Mouse (Mus musculus) myocyte (in vitro differentiated cells): ENCODE data around the gene Slit3. TPM values are rescaled to one million over a fixed set of nuclear protein-coding genes. Genes with fewer than 3 reads are reported as not detected.

ENCODE experiments used
- H3K27me3 ChIP-seq: one replicate; pipeline ENCODE4 v1.6.1; 2011; ENCODE audit not compliant: control insufficient read depth, insufficient read depth, insufficient read length
- H3K36me3 ChIP-seq: one replicate; pipeline ENCODE4 v1.6.1; 2011; ENCODE audit not compliant: control insufficient read depth, insufficient read depth
- H3K4me2 ChIP-seq: one replicate; pipeline ENCODE4 v1.6.1; 2011; ENCODE audit warnings: low read depth, control low read depth
- H3K4me3 ChIP-seq: one replicate; pipeline ENCODE4 v1.5.1; 2011; ENCODE audit warnings: mild to moderate bottlenecking, control low read depth, moderate library complexity
- H3K79me2 ChIP-seq: one replicate; pipeline ENCODE4 v1.6.1; 2011; ENCODE audit not compliant: control insufficient read depth, insufficient read depth
- H3ac ChIP-seq: one replicate; pipeline ENCODE4 v1.6.1; 2011; ENCODE audit not compliant: control insufficient read depth, insufficient read length
- CEBPB ChIP-seq: IDR thresholded peaks from 2 replicates; pipeline ENCODE4 v1.6.1; 2011; ENCODE audit warnings: mild to moderate bottlenecking, moderate library complexity; ENCODE audit not compliant: poor library complexity, insufficient read depth, severe bottlenecking
- E2F4 ChIP-seq: IDR thresholded peaks from one replicate; pipeline ENCODE4 v1.6.1; 2011; ENCODE audit warnings: mild to moderate bottlenecking, control low read depth, moderate library complexity; ENCODE audit not compliant: insufficient read depth
- MAX ChIP-seq: IDR thresholded peaks from one replicate; pipeline ENCODE4 v1.6.1; 2011; ENCODE audit warnings: low read depth, mild to moderate bottlenecking, control low read depth
- MYOD1 ChIP-seq, 3 experiments: IDR thresholded peaks; one replicate each; pipeline ENCODE4 v1.6.1; 2011; ENCODE audit warnings: control low read depth in 2 of 3, low read depth in 2 of 3, mild to moderate bottlenecking in 2 of 3, moderate library complexity in 1 of 3; ENCODE audit not compliant: insufficient read length in 2 of 3, control insufficient read depth in 1 of 3
- MYOG ChIP-seq, 3 experiments: IDR thresholded peaks; one replicate each; pipeline ENCODE4 v1.6.1; 2011; ENCODE audit warnings: control low read depth in 2 of 3, low read depth in 2 of 3, mild to moderate bottlenecking in 2 of 3; ENCODE audit not compliant: insufficient read length in 2 of 3, control insufficient read depth in 1 of 3, insufficient read depth in 1 of 3
- POLR2A ChIP-seq: IDR thresholded peaks from one replicate; pipeline ENCODE4 v1.6.1; 2011; ENCODE audit warnings: low read depth, mild to moderate bottlenecking, control low read depth, moderate library complexity; ENCODE audit not compliant: insufficient read length
- POLR2AphosphoS2 ChIP-seq: IDR thresholded peaks from one replicate; pipeline ENCODE4 v1.6.1; 2011; ENCODE audit warnings: low read depth, control low read depth; ENCODE audit not compliant: insufficient read length
- REST ChIP-seq: IDR thresholded peaks from one replicate; pipeline ENCODE4 v1.6.1; 2011; ENCODE audit warnings: mild to moderate bottlenecking, control low read depth, moderate library complexity; ENCODE audit not compliant: insufficient read depth, insufficient read length
- SRF ChIP-seq: IDR thresholded peaks from one replicate; pipeline ENCODE4 v1.6.1; 2011; ENCODE audit warnings: low read depth; ENCODE audit not compliant: control insufficient read depth, insufficient read length
- TCF12 ChIP-seq: IDR thresholded peaks from one replicate; pipeline ENCODE4 v1.6.1; 2011; ENCODE audit warnings: mild to moderate bottlenecking, control low read depth; ENCODE audit not compliant: poor library complexity, insufficient read depth, severe bottlenecking
- TCF3 ChIP-seq: IDR thresholded peaks from one replicate; pipeline ENCODE4 v1.6.1; 2011; ENCODE audit warnings: low read depth, control low read depth; ENCODE audit not compliant: insufficient read length
- USF1 ChIP-seq: IDR thresholded peaks from one replicate; pipeline ENCODE4 v1.6.1; 2011; ENCODE audit warnings: low read depth, mild to moderate bottlenecking, control low read depth, moderate library complexity
- polyA plus RNA-seq: library from polyadenylated mRNA; unstranded; fragments of >200 nt; fragmentation: generic; extraction: Trizol; gene quantifications from one replicate; pipeline ENCODE4 v1.2.1, GENCODE M21; 2012; ENCODE audit warnings: missing spikeins

The Slit3 gene
- polyA plus RNA-seq, 1 experiment, result not detected

DNA sequence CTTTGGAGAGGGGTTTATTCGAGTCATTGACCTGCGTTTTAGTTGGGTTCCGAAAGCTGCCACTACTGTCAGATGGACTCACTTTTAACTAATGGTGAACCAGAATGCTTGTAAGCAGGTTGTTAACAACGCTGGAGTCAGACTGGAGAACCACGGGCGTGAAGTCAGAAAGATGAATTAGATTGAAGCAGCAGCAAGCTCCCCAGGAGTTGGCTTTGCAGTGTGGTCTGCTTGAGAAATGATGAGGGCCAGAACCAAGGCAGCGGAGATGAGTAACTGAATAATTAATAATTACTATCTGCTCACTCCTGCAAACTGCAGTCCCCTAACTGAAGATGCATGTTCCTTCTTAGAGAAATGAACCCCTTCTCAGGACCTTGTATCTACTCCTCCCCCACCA is 347.8 kb downstream of the Slit3 start:
- Histone ChIP-seq H3ac (no peak overlapping the region), H3K27me3 (no peaks in the 10 kb centered on the region), H3K79me2 (no peaks in the 10 kb centered on the region), H3K36me3 (no peaks in the 10 kb centered on the region), H3K4me3 (no peak overlapping the region), H3K4me2 (no peak overlapping the region)
- no peak for TF ChIP-seq TCF12
- TF ChIP-seq E2F4, result no peak
- no peak for TF ChIP-seq MYOG (IDR thresholded peaks at IDR 0.05; ENCODE audit: control insufficient read depth in 1 of 3, insufficient read depth in 1 of 3, insufficient read length in 2 of 3, low read depth in 2 of 3)
- TF ChIP-seq CEBPB, result no peak
- no peak for TF ChIP-seq TCF3

DNA sequence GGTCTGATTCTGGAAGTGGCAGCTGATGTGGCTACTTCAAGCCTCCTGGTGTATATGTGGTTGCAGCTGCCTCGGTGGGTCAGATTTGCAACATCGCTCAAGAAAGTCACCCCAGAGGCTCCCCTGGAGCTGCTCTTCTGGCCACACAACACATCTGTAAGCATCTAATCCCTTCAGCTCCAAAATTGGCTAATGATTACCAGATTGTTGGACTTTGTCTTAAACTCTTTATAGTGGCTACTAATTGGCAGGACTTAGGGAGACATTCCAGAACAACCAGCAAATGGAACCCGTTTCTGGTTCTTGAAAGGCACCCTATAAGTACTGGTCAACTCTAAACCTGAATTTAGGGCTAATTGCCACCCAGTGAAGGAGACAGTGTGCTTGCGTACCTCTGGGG is 348.9 kb downstream of the Slit3 start:
- Histone ChIP-seq H3K4me3 (no peak overlapping the region), H3K4me2 (no peak overlapping the region), H3ac (no peak overlapping the region), H3K79me2 (no peaks in the 10 kb centered on the region), H3K27me3 (no peaks in the 10 kb centered on the region), H3K36me3 (no peaks in the 10 kb centered on the region)
- TF ChIP-seq MYOG (IDR thresholded peaks at IDR 0.05; ENCODE audit: control insufficient read depth in 1 of 3, insufficient read depth in 1 of 3, insufficient read length in 2 of 3, low read depth in 2 of 3) (no peak), POLR2A (no peak), E2F4 (no peak), REST (no peak), POLR2AphosphoS2 (no peak), SRF (no peak), CEBPB (no peak), TCF12 (no peak), TCF3 (no peak)

- Histone ChIP-seq H3K27me3 (no peaks in the 10 kb centered on the region), H3K79me2 (no peaks in the 10 kb centered on the region), H3ac (no peak overlapping the region), H3K36me3 (no peaks in the 10 kb centered on the region), H3K4me2 (no peak overlapping the region), H3K4me3 (no peak overlapping the region)
- TF ChIP-seq CEBPB (no peak), SRF (no peak), TCF3 (no peak), E2F4 (no peak), REST (no peak), POLR2AphosphoS2 (no peak), MYOG (IDR thresholded peaks at IDR 0.05; ENCODE audit: control insufficient read depth in 1 of 3, insufficient read depth in 1 of 3, insufficient read length in 2 of 3, low read depth in 2 of 3) (no peak), MYOD1 (IDR thresholded peaks at IDR 0.05; ENCODE audit: control insufficient read depth in 1 of 3, insufficient read length in 2 of 3, low read depth in 2 of 3) (no peak), MAX (no peak), USF1 (no peak), TCF12 (no peak), POLR2A (no peak)
Observed at GRCm38 (mm10) chr11:35470853-35471252, 349.8 kb downstream of the Slit3 start.

DNA sequence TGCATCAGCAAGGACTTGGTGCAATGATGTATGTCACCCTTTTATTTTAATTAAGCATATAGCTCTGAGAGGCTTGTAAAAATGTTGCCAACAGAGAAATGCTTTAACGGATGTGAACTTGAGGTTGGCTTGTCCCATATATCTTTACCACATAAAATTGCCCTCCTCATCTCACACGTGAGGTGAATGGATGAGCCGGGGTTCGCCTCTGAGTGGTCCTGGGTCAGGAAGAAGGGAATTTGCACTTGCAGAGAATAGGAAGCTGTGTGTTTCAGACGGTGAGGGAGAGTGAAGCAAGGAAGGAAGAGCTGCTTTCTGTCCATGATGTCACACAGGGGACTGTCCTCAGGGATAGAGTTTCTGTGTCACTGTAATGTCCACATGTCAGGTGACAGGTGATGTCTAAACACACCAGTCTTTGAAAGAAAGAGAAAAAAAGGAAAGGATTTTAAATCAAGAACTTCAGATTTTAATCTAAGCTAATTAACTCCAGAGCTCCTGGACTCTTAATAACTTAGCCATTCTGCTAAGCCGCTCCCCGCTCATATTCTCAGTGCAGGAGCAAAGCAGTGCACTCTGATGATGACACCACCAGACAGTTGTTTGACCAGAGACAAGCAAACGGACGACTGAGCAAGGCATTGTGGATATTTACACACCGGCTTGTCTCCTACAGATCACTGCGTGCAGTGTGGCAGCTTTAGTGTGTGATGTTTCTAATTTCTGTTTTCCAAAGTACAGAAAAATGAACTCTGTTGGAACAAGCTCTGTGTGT is 352.0 kb downstream of the Slit3 start:
- Histone ChIP-seq H3K36me3 (no peaks in the 10 kb centered on the region), H3K4me3 (no peak overlapping the region), H3K27me3 (no peaks in the 10 kb centered on the region), H3ac (no peak overlapping the region), H3K79me2 (no peaks in the 10 kb centered on the region), H3K4me2 (no peak overlapping the region)
- TF ChIP-seq E2F4 (no peak), POLR2A (no peak), TCF3 (no peak), CEBPB (no peak), MAX (no peak), TCF12 (no peak), SRF (no peak), USF1 (no peak), MYOG (IDR thresholded peaks at IDR 0.05; ENCODE audit: control insufficient read depth in 1 of 3, insufficient read depth in 1 of 3, insufficient read length in 2 of 3, low read depth in 2 of 3) (no peak), REST (no peak), POLR2AphosphoS2 (no peak)

DNA sequence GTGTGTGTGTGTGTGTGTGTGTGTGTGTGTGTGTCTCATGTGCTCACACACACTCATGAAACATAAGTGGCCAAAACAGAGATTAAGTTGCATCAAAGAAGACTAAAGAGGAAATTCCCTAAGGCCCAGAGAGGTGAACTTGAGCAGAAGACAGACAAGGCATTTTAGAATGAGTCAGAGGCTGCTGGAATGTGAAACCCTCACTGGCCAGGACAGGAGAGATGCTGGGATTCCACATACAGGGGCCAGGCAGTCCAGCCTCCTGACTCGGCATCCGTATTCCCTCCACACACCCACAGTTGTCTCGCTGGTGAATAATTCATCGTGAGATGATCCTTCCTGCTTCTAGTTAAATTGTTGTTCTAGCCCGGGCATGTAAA is 352.6 kb downstream of the Slit3 start:
- no peaks in the 10 kb centered on the region for H3K36me3 ChIP-seq
- no peaks in the 10 kb centered on the region for H3K79me2 ChIP-seq
- H3K4me2 ChIP-seq, result no peak overlapping the region
- H3K27me3 ChIP-seq, result no peaks in the 10 kb centered on the region
- H3ac ChIP-seq, result no peak overlapping the region
- H3K4me3 ChIP-seq, result no peak overlapping the region
- TF ChIP-seq E2F4 (no peak), SRF (no peak), POLR2AphosphoS2 (no peak), TCF12 (no peak), MAX (no peak), CEBPB (no peak)
